Mouse (Mus musculus) spleen, adult 2 months (tissue): ENCODE data around the gene Spopl. TPM values are rescaled to one million over a fixed set of nuclear protein-coding genes. Genes with fewer than 3 reads are reported as not detected.
"Not testable (repeated sequence)": the region's sequence is repeated elsewhere in the genome, so short reads cannot be mapped to it uniquely, and the experiment has no call there.

Experiments
- DNase-seq, 2 experiments: peaks; one replicate each; pipeline versions ENCODE4 v3.0.0 to v3.0.0-alpha.2; 2012 to 2021; ENCODE audit warnings: low spot score in 2 of 2, low read depth in 1 of 2
- H3K27ac ChIP-seq: fragments of 200-500 bp; 2 replicates; pipeline ENCODE4 v1.5.1; 2012; ENCODE audit warnings: low read length, inconsistent platforms; ENCODE audit not compliant: insufficient read depth
- H3K27me3 ChIP-seq: fragments of 200-500 bp; 2 replicates; pipeline ENCODE4 v1.6.1; 2012; ENCODE audit warnings: mild to moderate bottlenecking, moderate library complexity, low read length, inconsistent platforms; ENCODE audit not compliant: control insufficient read depth, insufficient read depth
- H3K36me3 ChIP-seq: fragments of 200-500 bp; 2 replicates; pipeline ENCODE4 v1.6.1; 2012; ENCODE audit warnings: mild to moderate bottlenecking, low read length, inconsistent platforms; ENCODE audit not compliant: control insufficient read depth, insufficient read depth
- H3K4me1 ChIP-seq: fragments of 200-500 bp; 2 replicates; pipeline ENCODE4 v1.6.1; 2011; ENCODE audit warnings: inconsistent platforms; ENCODE audit not compliant: control insufficient read depth, insufficient read depth, insufficient read length
- H3K4me3 ChIP-seq: fragments of 200-500 bp; 2 replicates; pipeline ENCODE4 v1.5.1; 2011; ENCODE audit warnings: mild to moderate bottlenecking, inconsistent platforms; ENCODE audit not compliant: insufficient read depth, insufficient read length; ENCODE audit errors: extremely low read depth
- CTCF ChIP-seq: fragments of 200-500 bp; IDR thresholded peaks from 2 replicates; pipeline ENCODE4 v1.5.1; 2011; ENCODE audit warnings: mild to moderate bottlenecking, inconsistent platforms; ENCODE audit not compliant: insufficient read depth, insufficient read length, insufficient replicate concordance; ENCODE audit errors: extremely low read depth
- POLR2A ChIP-seq: fragments of 200-500 bp; IDR thresholded peaks from 2 replicates; pipeline ENCODE4 v1.6.1; 2011; ENCODE audit warnings: low read depth, low read length, inconsistent platforms
- WGBS: fragments of 180-500 bp; shearing (Covaris S2); methylation state at CpG from one replicate; pipeline ENCODE4 v1.1.7; 2018; 5-methylcytosine and 5-hydroxymethylcytosine counted together
- polyA plus RNA-seq: library from polyadenylated mRNA; depleted of rRNA; stranded (reverse); fragments of >200 nt; gene quantifications from 2 replicates; pipeline ENCODE4 v1.2.3, GENCODE M21; 2012; rRNA removed

The Spopl gene
- polyA plus RNA-seq, result 2.3 and 3.5 TPM in 2 replicates

GRCm38 (mm10) chr2:23571302-23572156 lies at the start of gene Spopl:
TSS of gene Spopl (minus strand) at chr2:23572106.
- TF ChIP-seq POLR2A, result no peak; the same call in 1 of the 2 replicates
- peak; percentile 53 to 82 for DNase-seq
- H3K27me3 ChIP-seq, result no peaks in the 10 kb centered on the region; the same call in 1 of the 2 replicates
- peak within 1 kb of the TSS; percentile 72 for H3K27ac ChIP-seq
- no peaks in the 10 kb centered on the region for H3K36me3 ChIP-seq
- peak within 1 kb of the TSS; percentile 78 for H3K4me3 ChIP-seq
- peaks cover 2% of the 10 kb centered on the region; the same call in 1 of the 2 replicates for H3K4me1 ChIP-seq
- WGBS, result 1% methylated on average over 58 of the region's 58 CpGs

- H3K4me1 ChIP-seq, result no peaks in the 10 kb centered on the region
- TF ChIP-seq CTCF (no peak), POLR2A (no peak)
- H3K27ac ChIP-seq, result no peak overlapping the region
- no peaks in the 10 kb centered on the region for H3K27me3 ChIP-seq
- no peak overlapping the region for H3K4me3 ChIP-seq
- H3K36me3 ChIP-seq, result no peaks in the 10 kb centered on the region
- no peak for DNase-seq
Observed at GRCm38 (mm10) chr2:23620128-23620527, 48.2 kb upstream of the Spopl start.

GRCm38 (mm10) chr2:23617989-23618388 lies 46.1 kb upstream of the Spopl start:
- no peak overlapping the region for H3K27ac ChIP-seq
- no peak overlapping the region for H3K4me3 ChIP-seq
- no peak for DNase-seq
- H3K4me1 ChIP-seq, result no peaks in the 10 kb centered on the region
- TF ChIP-seq CTCF (no peak), POLR2A (no peak)
- no peaks in the 10 kb centered on the region for H3K36me3 ChIP-seq
- H3K27me3 ChIP-seq, result no peaks in the 10 kb centered on the region

- Histone ChIP-seq H3K36me3 (no peaks in the 10 kb centered on the region), H3K27ac (no peak overlapping the region), H3K4me3 (no peak overlapping the region), H3K27me3 (no peaks in the 10 kb centered on the region), H3K4me1 (no peaks in the 10 kb centered on the region)
- TF ChIP-seq POLR2A, result no peak
- no peak for TF ChIP-seq CTCF
- DNase-seq, result no peak
Observed at GRCm38 (mm10) chr2:23605391-23605790, 33.5 kb upstream of the Spopl start.

GRCm38 (mm10) chr2:23588769-23589168 lies 16.9 kb upstream of the Spopl start:
- no peak overlapping the region for H3K4me3 ChIP-seq
- no peak for DNase-seq
- H3K27ac ChIP-seq, result no peak overlapping the region
- no peaks in the 10 kb centered on the region for H3K36me3 ChIP-seq
- TF ChIP-seq CTCF (no peak), POLR2A (no peak)
- H3K27me3 ChIP-seq, result no peaks in the 10 kb centered on the region
- no peaks in the 10 kb centered on the region for H3K4me1 ChIP-seq
- WGBS, result 35% methylated on average over 2 of the region's 2 CpGs

GRCm38 (mm10) chr2:23572157-23572532 lies 239 bp upstream of the Spopl start:
- WGBS, result 17% methylated on average over 4 of the region's 4 CpGs
- DNase-seq, H3K27me3 ChIP-seq, H3K4me1 ChIP-seq, H3K27ac ChIP-seq, H3K36me3 ChIP-seq: not testable (repeated sequence)
- peak overlapping the region; percentile 78; the same call in 1 of the 2 replicates for H3K4me3 ChIP-seq

GRCm38 (mm10) chr2:23570563-23570962 lies 1.3 kb downstream of the Spopl start:
- no peak overlapping the region for H3K27ac ChIP-seq
- H3K4me3 ChIP-seq, result no peak overlapping the region; the same call in 1 of the 2 replicates
- WGBS, result 73% methylated on average over 4 of the region's 4 CpGs

More at GRCm38 (mm10) chr2:23570563-23570962, 1.3 kb downstream of the Spopl start:
- H3K27me3 ChIP-seq, result no peaks in the 10 kb centered on the region; the same call in 1 of the 2 replicates
- peaks cover 2% of the 10 kb centered on the region; the same call in 1 of the 2 replicates for H3K4me1 ChIP-seq
- no peaks in the 10 kb centered on the region for H3K36me3 ChIP-seq
- DNase-seq, result no peak
- no peak for TF ChIP-seq POLR2A
- TF ChIP-seq CTCF, result no peak
